Mouse (Mus musculus): ENCODE results near the gene Dnajc2.

GRCm38 (mm10) chr5:21718546-21718945 lies 66.5 kb downstream of the Dnajc2 start:
- no peak for TF ChIP-seq POLR2AphosphoS5 (IDR thresholded peaks at IDR 0.05; ENCODE audit: insufficient replicate concordance, low read depth, low read length)
- TF ChIP-seq CTCF (IDR thresholded peaks at IDR 0.05; ENCODE audit: low read depth, low read length), result no peak
- no peak for TF ChIP-seq GATA1 (IDR thresholded peaks at IDR 0.05; ENCODE audit: borderline replicate concordance, low read length)
